Mouse (Mus musculus) urinary bladder, postnatal 10 days (tissue): Measurements from ENCODE around the gene Col17a1.

Source experiments
- DNase-seq: peaks from one replicate; pipeline ENCODE4 v3.0.0; 2022; ENCODE audit warnings: low spot score

Col17a1 gene

GRCm38 (mm10) chr19:47667601-47668000 lies 24.3 kb downstream of the Col17a1 start:
- no peak for DNase-seq

- DNase-seq, result no peak
Measured at GRCm38 (mm10) chr19:47659765-47660408, 32.0 kb downstream of the Col17a1 start.

- DNase-seq, result no peak
Measured at GRCm38 (mm10) chr19:47658914-47659535, 32.9 kb downstream of the Col17a1 start.

- DNase-seq, result no peak
Measured at GRCm38 (mm10) chr19:47654896-47655295, 37.0 kb downstream of the Col17a1 start.

GRCm38 (mm10) chr19:47653173-47653572 lies 38.7 kb downstream of the Col17a1 start:
- DNase-seq, result no peak

- DNase-seq, result no peak
Measured at GRCm38 (mm10) chr19:47652255-47652654, 39.6 kb downstream of the Col17a1 start.

GRCm38 (mm10) chr19:47651160-47651480 lies 40.8 kb downstream of the Col17a1 start:
- DNase-seq, result no peak

- DNase-seq, result no peak
Measured at GRCm38 (mm10) chr19:47650366-47651159, 41.3 kb downstream of the Col17a1 start.

- no peak for DNase-seq
Measured at GRCm38 (mm10) chr19:47649071-47649470, 42.8 kb downstream of the Col17a1 start.

GRCm38 (mm10) chr19:47646508-47647120 lies 45.3 kb downstream of the Col17a1 start:
- no peak for DNase-seq

GRCm38 (mm10) chr19:47645583-47645982 lies 46.3 kb downstream of the Col17a1 start:
- no peak for DNase-seq

GRCm38 (mm10) chr19:47643910-47644309 lies 48.0 kb downstream of the Col17a1 start:
- no peak for DNase-seq

- DNase-seq, result no peak
Measured at GRCm38 (mm10) chr19:47635380-47635779, 56.5 kb downstream of the Col17a1 start.

GRCm38 (mm10) chr19:47631799-47632198 lies 60.1 kb downstream of the Col17a1 start:
- DNase-seq, result no peak

GRCm38 (mm10) chr19:47630381-47630780 lies 61.5 kb downstream of the Col17a1 start:
- no peak for DNase-seq

GRCm38 (mm10) chr19:47629068-47629467 lies 62.8 kb downstream of the Col17a1 start:
- DNase-seq, result no peak

GRCm38 (mm10) chr19:47627450-47627849 lies 64.4 kb downstream of the Col17a1 start:
- DNase-seq, result no peak

- no peak for DNase-seq
Measured at GRCm38 (mm10) chr19:47624940-47625711, 66.8 kb downstream of the Col17a1 start.

GRCm38 (mm10) chr19:47621478-47621877 lies 70.4 kb downstream of the Col17a1 start:
- DNase-seq, result no peak

GRCm38 (mm10) chr19:47613442-47613841 lies 78.5 kb downstream of the Col17a1 start:
- no peak for DNase-seq

- no peak for DNase-seq
Measured at GRCm38 (mm10) chr19:47608513-47608912, 83.4 kb downstream of the Col17a1 start.
